Mouse (Mus musculus) hindbrain, embryonic 13.5 days (tissue): ENCODE results near the gene Mis18a. TPM values are rescaled to one million over a fixed set of nuclear protein-coding genes. Genes with fewer than 3 reads are reported as not detected.
A peak's percentile ranks its signal among the peaks of the same experiment; 100 is the strongest.

Experiments used
- ATAC-seq: fragments of 200-750 bp; cut with Nextera tagmentation; 2 replicates; pipeline ENCODE4 v1.8.0; 2017; ENCODE audit warnings: moderate TSS enrichment; ENCODE audit not compliant: low FRiP score
- H3K27ac ChIP-seq: fragments of 300-500 bp; sonication (generic); 2 replicates; pipeline ENCODE4 v1.5.1; 2015; ENCODE audit warnings: inconsistent platforms, mild to moderate bottlenecking, moderate library complexity
- H3K27me3 ChIP-seq: fragments of 300-500 bp; sonication (generic); 2 replicates; pipeline ENCODE4 v1.6.1; 2015; ENCODE audit warnings: mild to moderate bottlenecking, inconsistent platforms
- H3K36me3 ChIP-seq: fragments of 300-500 bp; sonication (generic); 2 replicates; pipeline ENCODE4 v1.6.1; 2015; ENCODE audit warnings: mild to moderate bottlenecking, inconsistent platforms
- H3K4me1 ChIP-seq: fragments of 300-500 bp; sonication (generic); replicated peaks from 2 replicates; pipeline ENCODE4 v1.6.1; 2015; ENCODE audit warnings: inconsistent platforms
- H3K4me2 ChIP-seq: fragments of 300-500 bp; sonication (generic); 2 replicates; pipeline ENCODE4 v1.6.1; 2015; ENCODE audit warnings: inconsistent platforms, mild to moderate bottlenecking, moderate library complexity
- H3K4me3 ChIP-seq: fragments of 300-500 bp; sonication (generic); 2 replicates; pipeline ENCODE4 v1.5.1; 2015; ENCODE audit warnings: mild to moderate bottlenecking, inconsistent platforms
- H3K9ac ChIP-seq: fragments of 300-500 bp; sonication (generic); 2 replicates; pipeline ENCODE4 v1.6.1; 2015; ENCODE audit warnings: mild to moderate bottlenecking, inconsistent platforms
- H3K9me3 ChIP-seq: fragments of 300-500 bp; sonication (generic); 2 replicates; pipeline ENCODE4 v1.6.1; 2016; ENCODE audit warnings: inconsistent platforms
- WGBS: fragments of 180-500 bp; shearing (Covaris S2); methylation state at CpG from one replicate; pipeline ENCODE4 v1.1.7; 2015; 5-methylcytosine and 5-hydroxymethylcytosine counted together
- polyA plus RNA-seq: library from polyadenylated mRNA; unstranded; fragments of >200 nt; fragmentation: Nextera tagmentation; extraction: Ambion mirVana; gene quantifications from 2 replicates; pipeline ENCODE4 v1.2.1, GENCODE M21; 2015

Gene Mis18a
- polyA plus RNA-seq, 1 experiment from 2014 or later, result 28.2 TPM

- no peaks in the 10 kb centered on the region for H3K9me3 ChIP-seq
- no peak for ATAC-seq
- 87% methylated on average over 14 of the region's 14 CpGs for WGBS
- peaks cover 4% of the 10 kb centered on the region for H3K27me3 ChIP-seq
- H3K4me2 ChIP-seq, result no peak overlapping the region
- no peaks in the 10 kb centered on the region for H3K36me3 ChIP-seq
- H3K4me3 ChIP-seq, result no peak overlapping the region
- H3K9ac ChIP-seq, result no peak overlapping the region
- peaks cover 8% of the 10 kb centered on the region; the same call in 1 of the 2 replicates for H3K4me1 ChIP-seq
- H3K27ac ChIP-seq, result no peak overlapping the region
Measured at GRCm38 (mm10) chr16:90699390-90699789, 27.8 kb downstream of the Mis18a start.

GRCm38 (mm10) chr16:90696306-90696705, 30.9 kb downstream of the Mis18a start:
- Histone ChIP-seq H3K9ac (no peak overlapping the region), H3K36me3 (no peaks in the 10 kb centered on the region), H3K27ac (no peak overlapping the region), H3K9me3 (no peaks in the 10 kb centered on the region), H3K4me3 (no peak overlapping the region), H3K4me2 (no peak overlapping the region), H3K27me3 (peaks cover 4% of the 10 kb centered on the region; the same call in 1 of the 2 replicates), H3K4me1 (peaks cover 17% of the 10 kb centered on the region)
- WGBS, result 61% methylated on average over 9 of the region's 9 CpGs
- no peak for ATAC-seq

- no peak overlapping the region for H3K27ac ChIP-seq
- no peak overlapping the region for H3K4me3 ChIP-seq
- no peak overlapping the region for H3K9ac ChIP-seq
- WGBS, result 78% methylated on average over 10 of the region's 10 CpGs
- H3K36me3 ChIP-seq, result no peaks in the 10 kb centered on the region
- H3K27me3 ChIP-seq, result peaks cover 4% of the 10 kb centered on the region; the same call in 1 of the 2 replicates
- H3K4me1 ChIP-seq, result peaks cover 17% of the 10 kb centered on the region
- H3K4me2 ChIP-seq, result no peak overlapping the region
- H3K9me3 ChIP-seq, result no peaks in the 10 kb centered on the region
- no peak for ATAC-seq
Measured at GRCm38 (mm10) chr16:90695121-90695520, 32.1 kb downstream of the Mis18a start.

- H3K4me2 ChIP-seq, result no peak overlapping the region
- H3K4me1 ChIP-seq, result peaks cover 17% of the 10 kb centered on the region
- no peak overlapping the region for H3K27ac ChIP-seq
- H3K4me3 ChIP-seq, result no peak overlapping the region
- no peak overlapping the region for H3K9ac ChIP-seq
- no peaks in the 10 kb centered on the region for H3K36me3 ChIP-seq
- H3K9me3 ChIP-seq, result no peaks in the 10 kb centered on the region
- peaks cover 4% of the 10 kb centered on the region; the same call in 1 of the 2 replicates for H3K27me3 ChIP-seq
- no peak for ATAC-seq
- WGBS, result 72% methylated on average over 9 of the region's 9 CpGs
Measured at GRCm38 (mm10) chr16:90694719-90695118, 32.5 kb downstream of the Mis18a start.

- Histone ChIP-seq H3K9ac (no peak overlapping the region), H3K9me3 (no peaks in the 10 kb centered on the region), H3K27me3 (peaks cover 4% of the 10 kb centered on the region; the same call in 1 of the 2 replicates), H3K4me1 (peaks cover 17% of the 10 kb centered on the region), H3K4me2 (no peak overlapping the region), H3K36me3 (no peaks in the 10 kb centered on the region), H3K4me3 (no peak overlapping the region), H3K27ac (no peak overlapping the region)
- no peak for ATAC-seq
- WGBS, result 94% methylated on average over 5 of the region's 5 CpGs
Measured at GRCm38 (mm10) chr16:90693625-90694024, 33.6 kb downstream of the Mis18a start.

GRCm38 (mm10) chr16:90692704-90693385, 34.4 kb downstream of the Mis18a start:
- no peaks in the 10 kb centered on the region; the same call in 1 of the 2 replicates for H3K27me3 ChIP-seq
- no peak overlapping the region for H3K4me2 ChIP-seq
- no peaks in the 10 kb centered on the region for H3K9me3 ChIP-seq
- peaks cover 17% of the 10 kb centered on the region for H3K4me1 ChIP-seq
- no peaks in the 10 kb centered on the region for H3K36me3 ChIP-seq
- no peak overlapping the region for H3K4me3 ChIP-seq
- 0 out of 2 replicates have a peak overlapping the region, but pooled peaks have one; percentile 23 for H3K27ac ChIP-seq
- no peak for ATAC-seq
- WGBS, result 63% methylated on average over 15 of the region's 15 CpGs
- no peak overlapping the region for H3K9ac ChIP-seq

- no peaks in the 10 kb centered on the region for H3K27me3 ChIP-seq
- H3K4me3 ChIP-seq, result no peak overlapping the region
- H3K4me1 ChIP-seq, result peaks cover 8% of the 10 kb centered on the region; the same call in 1 of the 2 replicates
- WGBS, result 71% methylated on average over 12 of the region's 12 CpGs
- no peaks in the 10 kb centered on the region for H3K9me3 ChIP-seq
- no peak overlapping the region for H3K27ac ChIP-seq
- no peak for ATAC-seq
- H3K36me3 ChIP-seq, result no peaks in the 10 kb centered on the region
- H3K9ac ChIP-seq, result no peak overlapping the region
- H3K4me2 ChIP-seq, result no peak overlapping the region
Measured at GRCm38 (mm10) chr16:90687687-90688263, 39.4 kb downstream of the Mis18a start.

GRCm38 (mm10) chr16:90687011-90687410, 40.2 kb downstream of the Mis18a start:
- H3K27ac ChIP-seq, result no peak overlapping the region
- no peaks in the 10 kb centered on the region for H3K9me3 ChIP-seq
- ATAC-seq, result no peak
- no peaks in the 10 kb centered on the region for H3K27me3 ChIP-seq
- 0 out of 2 replicates have a peak, but pooled peaks cover 5% of the 10 kb centered on the region for H3K4me1 ChIP-seq
- H3K36me3 ChIP-seq, result no peaks in the 10 kb centered on the region
- H3K4me3 ChIP-seq, result no peak overlapping the region
- no peak overlapping the region for H3K9ac ChIP-seq
- H3K4me2 ChIP-seq, result no peak overlapping the region
- WGBS, result 60% methylated on average over 4 of the region's 5 CpGs

GRCm38 (mm10) chr16:90684092-90684491, 43.1 kb downstream of the Mis18a start:
- WGBS, result 61% methylated on average over 5 of the region's 5 CpGs
- 0 out of 2 replicates have a peak, but pooled peaks cover 5% of the 10 kb centered on the region for H3K4me1 ChIP-seq
- 0 out of 2 replicates have a peak, but pooled peaks have one; percentile 39 for ATAC-seq

GRCm38 (mm10) chr16:90679984-90680383, 47.2 kb downstream of the Mis18a start:
- H3K36me3 ChIP-seq, result no peaks in the 10 kb centered on the region
- H3K9me3 ChIP-seq, result no peaks in the 10 kb centered on the region
- no peak overlapping the region for H3K27ac ChIP-seq
- no peak overlapping the region for H3K9ac ChIP-seq
- 91% methylated on average over 16 of the region's 16 CpGs for WGBS
- 0 out of 2 replicates have a peak, but pooled peaks cover 5% of the 10 kb centered on the region for H3K4me1 ChIP-seq
- no peak overlapping the region for H3K4me3 ChIP-seq
- H3K27me3 ChIP-seq, result no peaks in the 10 kb centered on the region
- no peak overlapping the region for H3K4me2 ChIP-seq
- no peak for ATAC-seq

More at GRCm38 (mm10) chr16:90684092-90684491, 43.1 kb downstream of the Mis18a start:
- H3K9ac ChIP-seq, result no peak overlapping the region
- no peak overlapping the region for H3K4me2 ChIP-seq
- no peaks in the 10 kb centered on the region for H3K9me3 ChIP-seq
- no peak overlapping the region for H3K4me3 ChIP-seq
- H3K36me3 ChIP-seq, result no peaks in the 10 kb centered on the region
- no peaks in the 10 kb centered on the region for H3K27me3 ChIP-seq
- H3K27ac ChIP-seq, result no peak overlapping the region

GRCm38 (mm10) chr16:90678820-90679219, 48.4 kb downstream of the Mis18a start:
- ATAC-seq, result no peak
- WGBS, result 92% methylated on average over 3 of the region's 3 CpGs
- Histone ChIP-seq H3K4me1 (no peaks in the 10 kb centered on the region), H3K27ac (no peak overlapping the region), H3K36me3 (no peaks in the 10 kb centered on the region), H3K4me3 (no peak overlapping the region), H3K27me3 (no peaks in the 10 kb centered on the region), H3K4me2 (no peak overlapping the region), H3K9ac (no peak overlapping the region), H3K9me3 (no peaks in the 10 kb centered on the region)

GRCm38 (mm10) chr16:90676920-90677574, 50.2 kb downstream of the Mis18a start:
- 86% methylated on average over 20 of the region's 20 CpGs for WGBS
- H3K9ac ChIP-seq, result no peak overlapping the region
- H3K36me3 ChIP-seq, result no peaks in the 10 kb centered on the region
- no peak overlapping the region for H3K4me3 ChIP-seq
- no peaks in the 10 kb centered on the region for H3K9me3 ChIP-seq
- no peak overlapping the region for H3K27ac ChIP-seq
- ATAC-seq, result no peak
- H3K27me3 ChIP-seq, result no peaks in the 10 kb centered on the region
- no peaks in the 10 kb centered on the region for H3K4me1 ChIP-seq
- no peak overlapping the region for H3K4me2 ChIP-seq
